Mouse (Mus musculus) midbrain, embryonic 10.5 days (tissue): ENCODE measurements around the gene Nynrin. TPM values are rescaled to one million over a fixed set of nuclear protein-coding genes. Genes with fewer than 3 reads are reported as not detected.

Source experiments
- polyA plus RNA-seq: library from polyadenylated mRNA; unstranded; fragments of >200 nt; fragmentation: Nextera tagmentation; extraction: Ambion mirVana; gene quantifications from 2 replicates; pipeline ENCODE4 v1.2.1, GENCODE M21; 2016

The Nynrin gene
- polyA plus RNA-seq, 1 experiment from 2014 or later = 22.3 TPM

Other genes with a start within 250 kb of the Nynrin start
- gene Rec8, start 236.0 kb upstream of the Nynrin start, polyA plus RNA-seq = 4.1 and 5.5 TPM in 2 replicates
- 94.1 and 100 TPM in 2 replicates for gene Ipo4, start 218.1 kb upstream of the Nynrin start, polyA plus RNA-seq
- gene Gm49378, start 216.1 kb upstream of the Nynrin start, polyA plus RNA-seq = 1.1 and 1.2 TPM in 2 replicates
- 74.7 and 77.1 TPM in 2 replicates for gene Tm9sf1, start 210.2 kb upstream of the Nynrin start, polyA plus RNA-seq
- 0.75 and 0.79 TPM in 2 replicates for gene Tssk4, start 203.8 kb upstream of the Nynrin start, polyA plus RNA-seq
- gene Mdp1, start 193.5 kb upstream of the Nynrin start, polyA plus RNA-seq = 65.3 and 72.9 TPM in 2 replicates
- 63.5 and 65.0 TPM in 2 replicates for gene Gmpr2, start 182.1 kb upstream of the Nynrin start, polyA plus RNA-seq
- gene Nedd8, start 181.9 kb upstream of the Nynrin start, polyA plus RNA-seq = 610 and 632 TPM in 2 replicates
- gene Tinf2, start 172.2 kb upstream of the Nynrin start, polyA plus RNA-seq = 70.5 and 74.5 TPM in 2 replicates
- gene Tgm1, start 140.1 kb upstream of the Nynrin start, polyA plus RNA-seq = 0.27 and 0.42 TPM in 2 replicates
- gene Rabggta, start 131.7 kb upstream of the Nynrin start, polyA plus RNA-seq = 30.1 and 34.4 TPM in 2 replicates
- gene Dhrs1, start 108.3 kb upstream of the Nynrin start, polyA plus RNA-seq = 67.6 and 71.2 TPM in 2 replicates
- 50.6 and 60.8 TPM in 2 replicates for gene Nop9, start 108.3 kb upstream of the Nynrin start, polyA plus RNA-seq
- 0.22 and 0.23 TPM in 2 replicates for gene Cideb, start 95.6 kb upstream of the Nynrin start, polyA plus RNA-seq
- 0.06 and 0.22 TPM in 2 replicates for gene Ltb4r2, start 92.6 kb upstream of the Nynrin start, polyA plus RNA-seq
- gene Ltb4r1, start 88.0 kb upstream of the Nynrin start, polyA plus RNA-seq = 0.25 and 0.30 TPM in 2 replicates
- gene Adcy4, start 69.9 kb upstream of the Nynrin start, polyA plus RNA-seq = 5.4 and 6.5 TPM in 2 replicates
- gene Ripk3, start 65.1 kb upstream of the Nynrin start, polyA plus RNA-seq = 6.9 and 7.1 TPM in 2 replicates
- 22.0 and 24.6 TPM in 2 replicates for gene Nfatc4, start 30.9 kb upstream of the Nynrin start, polyA plus RNA-seq
- gene Cbln3, start 30.4 kb downstream of the Nynrin start, polyA plus RNA-seq = 0.14 and 0.16 TPM in 2 replicates
- gene Khnyn, start 30.9 kb downstream of the Nynrin start, polyA plus RNA-seq = 23.2 and 24.7 TPM in 2 replicates
- gene Sdr39u1, start 46.3 kb downstream of the Nynrin start, polyA plus RNA-seq = 27.5 and 31.5 TPM in 2 replicates
- not detected in 2 replicates for gene Cma1, start 90.7 kb downstream of the Nynrin start, polyA plus RNA-seq
- gene Cma2, start 97.0 kb downstream of the Nynrin start, polyA plus RNA-seq = not detected in 2 replicates
- gene Mcpt1, start 164.0 kb downstream of the Nynrin start, polyA plus RNA-seq = not detected in 2 replicates
- not detected in 2 replicates for gene Mcpt9, start 176.5 kb downstream of the Nynrin start, polyA plus RNA-seq
- gene Mcpt2, start 188.0 kb downstream of the Nynrin start, polyA plus RNA-seq = not detected in 2 replicates
- gene Mcpt4, start 208.3 kb downstream of the Nynrin start, polyA plus RNA-seq = not detected in 2 replicates
- not detected in 2 replicates for gene Mcpt8, start 231.3 kb downstream of the Nynrin start, polyA plus RNA-seq
- gene Ctsg, start 248.6 kb downstream of the Nynrin start, polyA plus RNA-seq = not detected in 2 replicates